Mouse (Mus musculus) MEL (cell line): Measurements from ENCODE around the gene Tmem120a. TPM values are rescaled to one million over a fixed set of nuclear protein-coding genes. Genes with fewer than 3 reads are reported as not detected.

Experiments used
- DNase-seq: peaks from one replicate; pipeline ENCODE4 v3.0.0; 2011; ENCODE audit warnings: low read depth, low spot score
- H3K27ac ChIP-seq: 2 replicates; pipeline ENCODE4 v1.5.1; 2012; ENCODE audit warnings: low read depth, mild to moderate bottlenecking, control low read depth, low read length, moderate library complexity; ENCODE audit not compliant: control insufficient read depth
- H3K27me3 ChIP-seq, 2 experiments: fragments of 150-350 bp in 1 of 2; sonication (generic) in 1 of 2; 2 replicates each; pipeline ENCODE4 v1.6.1; 2012; ENCODE audit warnings: low read length in 2 of 2, mild to moderate bottlenecking in 2 of 2, improper control_type of control experiment in 1 of 2, moderate library complexity in 1 of 2; ENCODE audit not compliant: insufficient read depth in 2 of 2, control insufficient read depth in 1 of 2
- H3K36me3 ChIP-seq, 2 experiments: 2 replicates each; pipeline ENCODE4 v1.6.1; 2012 to 2014; ENCODE audit warnings: low read length in 2 of 2, improper control_type of control experiment in 1 of 2, inconsistent platforms in 1 of 2, mild to moderate bottlenecking in 1 of 2; ENCODE audit not compliant: insufficient read depth in 2 of 2, control insufficient read depth in 1 of 2
- H3K4me1 ChIP-seq, 2 experiments: fragments of 150-350 bp in 1 of 2; sonication (generic) in 1 of 2; 2 replicates each; pipeline ENCODE4 v1.6.1; 2012; ENCODE audit warnings: low read length in 2 of 2, improper control_type of control experiment in 1 of 2, mild to moderate bottlenecking in 1 of 2; ENCODE audit not compliant: insufficient read depth in 2 of 2, control insufficient read depth in 1 of 2
- H3K4me3 ChIP-seq, 2 experiments: fragments of 150-350 bp in 1 of 2; sonication (generic) in 1 of 2; 2 replicates each; pipeline ENCODE4 v1.5.1; 2012; ENCODE audit warnings: low read depth in 2 of 2, low read length in 2 of 2, mild to moderate bottlenecking in 2 of 2, moderate library complexity in 2 of 2, control low read depth in 1 of 2, improper control_type of control experiment in 1 of 2; ENCODE audit not compliant: control insufficient read depth in 1 of 2, insufficient read depth in 1 of 2
- H3K79me2 ChIP-seq: 2 replicates; pipeline ENCODE4 v1.6.1; 2012; ENCODE audit warnings: mild to moderate bottlenecking, low read length, moderate library complexity; ENCODE audit not compliant: control insufficient read depth, poor library complexity, insufficient read depth
- H3K9ac ChIP-seq: 2 replicates; pipeline ENCODE4 v1.6.1; 2012; ENCODE audit warnings: low read depth, mild to moderate bottlenecking, control low read depth, low read length, moderate library complexity; ENCODE audit not compliant: control insufficient read depth, poor library complexity, severe bottlenecking
- H3K9me3 ChIP-seq: fragments of 150-350 bp; sonication (generic); replicated peaks from 2 replicates; pipeline ENCODE4 v1.6.1; 2012; ENCODE audit warnings: mild to moderate bottlenecking, low read length, improper control_type of control experiment, moderate library complexity; ENCODE audit not compliant: insufficient read depth
- BHLHE40 ChIP-seq: IDR thresholded peaks from 2 replicates; pipeline ENCODE4 v1.6.1; 2012; ENCODE audit warnings: low read depth, mild to moderate bottlenecking, inconsistent platforms, low read length, improper control_type of control experiment, borderline replicate concordance
- CHD1 ChIP-seq: IDR thresholded peaks from 2 replicates; pipeline ENCODE4 v1.6.1; 2012; ENCODE audit warnings: low read depth, mild to moderate bottlenecking, inconsistent platforms, low read length, improper control_type of control experiment
- CHD2 ChIP-seq: IDR thresholded peaks from 2 replicates; pipeline ENCODE4 v1.6.1; 2011; ENCODE audit warnings: low read length, improper control_type of control experiment
- CTCF ChIP-seq, 3 experiments: IDR thresholded peaks in 2 of 3; conservative IDR thresholded peaks in 1 of 3; 2 replicates each; pipeline ENCODE4 v1.5.1; 2011 to 2012; ENCODE audit warnings: low read length in 3 of 3, low read depth in 2 of 3, mild to moderate bottlenecking in 2 of 3, improper control_type of control experiment in 1 of 3, inconsistent platforms in 1 of 3, mixed read lengths in 1 of 3, moderate library complexity in 1 of 3; ENCODE audit not compliant: control insufficient read depth in 1 of 3, insufficient read depth in 1 of 3, poor library complexity in 1 of 3, severe bottlenecking in 1 of 3
- E2F4 ChIP-seq: IDR thresholded peaks from 2 replicates; pipeline ENCODE4 v1.6.1; 2011; ENCODE audit warnings: low read depth, low read length, improper control_type of control experiment, borderline replicate concordance
- ELF1 ChIP-seq: IDR thresholded peaks from 2 replicates; pipeline ENCODE4 v1.6.1; 2014; ENCODE audit warnings: low read depth, mild to moderate bottlenecking, inconsistent platforms, low read length, improper control_type of control experiment, moderate library complexity
- EP300 ChIP-seq, 2 experiments: IDR thresholded peaks; 2 replicates each; pipeline ENCODE4 v1.6.1; 2011; ENCODE audit warnings: improper control_type of control experiment in 2 of 2, low read length in 2 of 2, low read depth in 1 of 2, mild to moderate bottlenecking in 1 of 2
- ETS1 ChIP-seq: IDR thresholded peaks from 2 replicates; pipeline ENCODE4 v1.6.1; 2012; ENCODE audit warnings: low read depth, mild to moderate bottlenecking, inconsistent platforms, low read length, improper control_type of control experiment, moderate library complexity
- GABPA ChIP-seq: IDR thresholded peaks from 2 replicates; pipeline ENCODE4 v1.6.1; 2012; ENCODE audit warnings: low read depth, mild to moderate bottlenecking, inconsistent platforms, low read length, improper control_type of control experiment, moderate library complexity
- GATA1 ChIP-seq: IDR thresholded peaks from 2 replicates; pipeline ENCODE4 v1.6.1; 2011; ENCODE audit warnings: low read depth, low read length, improper control_type of control experiment
- HCFC1 ChIP-seq: IDR thresholded peaks from 2 replicates; pipeline ENCODE4 v1.6.1; 2012; ENCODE audit warnings: low read depth, mild to moderate bottlenecking, inconsistent platforms, low read length, improper control_type of control experiment, moderate library complexity
- JUND ChIP-seq: IDR thresholded peaks from 2 replicates; pipeline ENCODE4 v1.6.1; 2011; ENCODE audit warnings: low read depth, mild to moderate bottlenecking, improper control_type of control experiment, low read length
- KAT2A ChIP-seq: conservative IDR thresholded peaks from 2 replicates; pipeline ENCODE4 v1.6.1; 2012; ENCODE audit warnings: low read depth, low read length, improper control_type of control experiment, inconsistent platforms
- MAFK ChIP-seq: IDR thresholded peaks from 2 replicates; pipeline ENCODE4 v1.6.1; 2011; ENCODE audit warnings: low read depth, mild to moderate bottlenecking, low read length, improper control_type of control experiment, borderline replicate concordance
- MAX ChIP-seq: IDR thresholded peaks from 2 replicates; pipeline ENCODE4 v1.6.1; 2011; ENCODE audit warnings: low read length, improper control_type of control experiment
- MAZ ChIP-seq: IDR thresholded peaks from 2 replicates; pipeline ENCODE4 v1.6.1; 2012; ENCODE audit warnings: low read depth, mild to moderate bottlenecking, inconsistent platforms, low read length, improper control_type of control experiment
- MEF2A ChIP-seq: IDR thresholded peaks from 2 replicates; pipeline ENCODE4 v1.6.1; 2014; ENCODE audit warnings: low read depth, mild to moderate bottlenecking, inconsistent platforms, low read length, improper control_type of control experiment; ENCODE audit not compliant: poor library complexity, insufficient replicate concordance, severe bottlenecking; ENCODE audit errors: extremely low read depth
- MXI1 ChIP-seq: IDR thresholded peaks from 2 replicates; pipeline ENCODE4 v1.6.1; 2011; ENCODE audit warnings: mild to moderate bottlenecking, low read depth, low read length, improper control_type of control experiment
- MYB ChIP-seq: IDR thresholded peaks from 2 replicates; pipeline ENCODE4 v1.6.1; 2011; ENCODE audit warnings: mild to moderate bottlenecking, low read depth, low read length, improper control_type of control experiment
- MYC ChIP-seq: IDR thresholded peaks from 2 replicates; pipeline ENCODE4 v1.6.1; 2011; ENCODE audit warnings: low read depth, mild to moderate bottlenecking, low read length, improper control_type of control experiment, moderate library complexity
- NELFE ChIP-seq: IDR thresholded peaks from 2 replicates; pipeline ENCODE4 v1.6.1; 2011; ENCODE audit warnings: low read depth, low read length, improper control_type of control experiment
- NRF1 ChIP-seq: IDR thresholded peaks from 2 replicates; pipeline ENCODE4 v1.6.1; 2014; ENCODE audit warnings: low read depth, mild to moderate bottlenecking, inconsistent platforms, low read length, improper control_type of control experiment, moderate library complexity; ENCODE audit not compliant: poor library complexity, insufficient read depth, severe bottlenecking
- POLR2A ChIP-seq, 2 experiments: IDR thresholded peaks; 2 replicates each; pipeline ENCODE4 v1.6.1; 2011 to 2012; ENCODE audit warnings: low read length in 2 of 2, mild to moderate bottlenecking in 2 of 2, control low read depth in 1 of 2, improper control_type of control experiment in 1 of 2, low read depth in 1 of 2, moderate library complexity in 1 of 2; ENCODE audit not compliant: control insufficient read depth in 1 of 2, insufficient read depth in 1 of 2, poor library complexity in 1 of 2
- POLR2AphosphoS2 ChIP-seq: IDR thresholded peaks from 2 replicates; pipeline ENCODE4 v1.6.1; 2011; ENCODE audit warnings: low read length, improper control_type of control experiment
- POLR2AphosphoS5 ChIP-seq: IDR thresholded peaks from 2 replicates; pipeline ENCODE4 v1.6.1; 2012; ENCODE audit warnings: low read depth, borderline replicate concordance, mild to moderate bottlenecking, inconsistent platforms, low read length, moderate library complexity, mixed read lengths
- RAD21 ChIP-seq: IDR thresholded peaks from 2 replicates; pipeline ENCODE4 v1.6.1; 2011; ENCODE audit warnings: mild to moderate bottlenecking, low read depth, low read length, improper control_type of control experiment
- RCOR1 ChIP-seq: IDR thresholded peaks from 2 replicates; pipeline ENCODE4 v1.6.1; 2012; ENCODE audit warnings: low read depth, mild to moderate bottlenecking, inconsistent platforms, low read length, improper control_type of control experiment
- SIN3A ChIP-seq: IDR thresholded peaks from 2 replicates; pipeline ENCODE4 v1.6.1; 2012; ENCODE audit warnings: low read length, improper control_type of control experiment, inconsistent platforms
- SMC3 ChIP-seq: IDR thresholded peaks from 2 replicates; pipeline ENCODE4 v1.6.1; 2011; ENCODE audit warnings: low read depth, low read length, improper control_type of control experiment
- TAL1 ChIP-seq: IDR thresholded peaks from 2 replicates; pipeline ENCODE4 v1.6.1; 2012; ENCODE audit warnings: mild to moderate bottlenecking, inconsistent platforms, low read length, moderate library complexity, mixed read lengths
- TBP ChIP-seq: IDR thresholded peaks from 2 replicates; pipeline ENCODE4 v1.8.0; 2011; ENCODE audit warnings: low read depth, low read length, improper control_type of control experiment
- TCF12 ChIP-seq: IDR thresholded peaks from 2 replicates; pipeline ENCODE4 v1.6.1; 2014; ENCODE audit warnings: low read depth, mild to moderate bottlenecking, inconsistent platforms, low read length, improper control_type of control experiment, moderate library complexity
- UBTF ChIP-seq: IDR thresholded peaks from 2 replicates; pipeline ENCODE4 v1.6.1; 2012; ENCODE audit warnings: low read depth, mild to moderate bottlenecking, inconsistent platforms, low read length, improper control_type of control experiment, moderate library complexity, borderline replicate concordance; ENCODE audit not compliant: insufficient read depth
- USF1 ChIP-seq: IDR thresholded peaks from 2 replicates; pipeline ENCODE4 v1.6.1; 2014; ENCODE audit warnings: low read depth, mild to moderate bottlenecking, inconsistent platforms, low read length, improper control_type of control experiment, moderate library complexity
- USF2 ChIP-seq, 2 experiments: IDR thresholded peaks; 2 replicates each; pipeline ENCODE4 v1.6.1; 2011 to 2012; ENCODE audit warnings: improper control_type of control experiment in 2 of 2, low read length in 2 of 2, borderline replicate concordance in 1 of 2, inconsistent platforms in 1 of 2, low read depth in 1 of 2, mild to moderate bottlenecking in 1 of 2; ENCODE audit not compliant: insufficient read depth in 1 of 2
- ZC3H11A ChIP-seq: IDR thresholded peaks from 2 replicates; pipeline ENCODE4 v1.6.1; 2012; ENCODE audit warnings: low read depth, mild to moderate bottlenecking, inconsistent platforms, low read length, improper control_type of control experiment
- ZMIZ1 ChIP-seq: IDR thresholded peaks from 2 replicates; pipeline ENCODE4 v1.6.1; 2012; ENCODE audit warnings: low read depth, mild to moderate bottlenecking, inconsistent platforms, low read length, improper control_type of control experiment, moderate library complexity
- ZNF384 ChIP-seq: IDR thresholded peaks from 2 replicates; pipeline ENCODE4 v1.6.1; 2012; ENCODE audit warnings: low read depth, mild to moderate bottlenecking, inconsistent platforms, low read length, improper control_type of control experiment
- polyA plus RNA-seq, 2 experiments: library from polyadenylated mRNA; stranded (reverse) in 1 of 2; unstranded in 1 of 2; fragments of >175 nt in 1 of 2; fragments of >200 nt in 1 of 2; gene quantifications; 2 replicates each; pipeline versions ENCODE4 v1.2.1 to v1.2.4; 2012; ENCODE audit warnings: low replicate concordance in 2 of 2, low read depth in 1 of 2; ENCODE audit not compliant: insufficient read length in 2 of 2, insufficient read depth in 1 of 2, missing spikeins in 1 of 2
- total RNA-seq: library from RNA; depleted of rRNA; stranded (reverse); fragments of 300-350 nt; gene quantifications from 2 replicates; pipeline ENCODE4 v1.2.3, GENCODE M21; 2012

The Tmem120a gene
- total and polyA plus RNA-seq, 3 experiments, result 19.6 to 38.8 TPM; not detected in 1

- Histone ChIP-seq H3K27ac (peak overlapping the region; percentile 64), H3K4me3 (no peak overlapping the region), H3K36me3 (peaks cover 2 to 7% of the 10 kb centered on the region in 2 experiments; a peak in 2 of 4 replicates), H3K9me3 (no peaks in the 10 kb centered on the region), H3K4me1 (peaks cover 0 to 5% of the 10 kb centered on the region in 2 experiments; a peak in 3 of 4 replicates), H3K27me3 (no peaks in the 10 kb centered on the region), H3K9ac (no peak overlapping the region), H3K79me2 (no peaks in the 10 kb centered on the region)
- peak; percentile 88 for DNase-seq
- no peak for TF ChIP-seq E2F4
- TF ChIP-seq ZNF384, result no peak
- no peak for TF ChIP-seq POLR2A (IDR thresholded peaks at IDR 0.05; ENCODE audit: control insufficient read depth in 1 of 2, insufficient read depth in 1 of 2, low read depth in 1 of 2, low read length in 2 of 2, poor library complexity in 1 of 2)
- no peak for TF ChIP-seq CTCF (IDR thresholded peaks at IDR 0.05 in 2 of 3, conservative IDR thresholded peaks at IDR 0.05 in 1 of 3; ENCODE audit: control insufficient read depth in 1 of 3, insufficient read depth in 1 of 3, low read depth in 2 of 3, low read length in 3 of 3, poor library complexity in 1 of 3, severe bottlenecking in 1 of 3)
- TF ChIP-seq MAX, result no peak
- peak; percentile 39; the same call in 1 of the 2 replicates for TF ChIP-seq MXI1
- TF ChIP-seq EP300 (IDR thresholded peaks at IDR 0.05; ENCODE audit: low read depth in 1 of 2, low read length in 2 of 2), result peak; percentile 20 to 64; a peak in 2 of 4 replicates
- TF ChIP-seq MAZ, result no peak
- TF ChIP-seq TBP, result no peak
- TF ChIP-seq RAD21, result no peak
- TF ChIP-seq NELFE, result no peak
- no peak for TF ChIP-seq ELF1
- TF ChIP-seq USF2 (IDR thresholded peaks at IDR 0.05; ENCODE audit: borderline replicate concordance in 1 of 2, insufficient read depth in 1 of 2, low read depth in 1 of 2, low read length in 2 of 2), result no peak
- no peak for TF ChIP-seq SMC3
- peak; percentile 62 for TF ChIP-seq ETS1
- TF ChIP-seq SIN3A, result peak; percentile 58
- peak; percentile 36; the same call in 1 of the 2 replicates for TF ChIP-seq MEF2A
- TF ChIP-seq HCFC1, result no peak
- TF ChIP-seq JUND, result no peak
- no peak for TF ChIP-seq RCOR1
- 0 out of 2 replicates have a peak, but pooled peaks have one; percentile 14 for TF ChIP-seq KAT2A
- TF ChIP-seq MAFK, result no peak
- TF ChIP-seq GABPA, result no peak
- no peak for TF ChIP-seq UBTF
- TF ChIP-seq TCF12, result peak; percentile 47; the same call in 1 of the 2 replicates
- no peak for TF ChIP-seq NRF1
- TF ChIP-seq GATA1, result peak; percentile 50
- no peak for TF ChIP-seq MYB
- no peak for TF ChIP-seq USF1
- no peak for TF ChIP-seq ZMIZ1
- TF ChIP-seq TAL1, result no peak
- peak; percentile 36; the same call in 1 of the 2 replicates for TF ChIP-seq POLR2AphosphoS2
- TF ChIP-seq MYC, result no peak
- no peak for TF ChIP-seq BHLHE40
- no peak for TF ChIP-seq CHD1
- TF ChIP-seq CHD2, result no peak
- no peak for TF ChIP-seq POLR2AphosphoS5
- TF ChIP-seq ZC3H11A, result no peak
Observed at GRCm38 (mm10) chr5:135697711-135698111, 46.5 kb downstream of the Tmem120a start.
